Mouse (Mus musculus) heart, adult 2 months (tissue): ENCODE results near the gene Dennd2d.

ENCODE experiments used
- CTCF ChIP-seq: fragments of 200-600 bp; IDR thresholded peaks from 2 replicates; pipeline ENCODE4 v1.8.1; 2022; ENCODE audit warnings: antibody characterized with exemption, mild to moderate bottlenecking, moderate library complexity
- POLR2A ChIP-seq: fragments of 200-500 bp; IDR thresholded peaks from 2 replicates; pipeline ENCODE4 v1.6.1; 2011; ENCODE audit warnings: mild to moderate bottlenecking, low read depth, low read length, control low read depth; ENCODE audit not compliant: insufficient read depth

GRCm38 (mm10) chr3:106490239-106490638, 8.0 kb downstream of the Dennd2d start:
- TF ChIP-seq CTCF (no peak), POLR2A (no peak)
